Mouse (Mus musculus): Measurements from ENCODE around the gene Filip1.

DNA sequence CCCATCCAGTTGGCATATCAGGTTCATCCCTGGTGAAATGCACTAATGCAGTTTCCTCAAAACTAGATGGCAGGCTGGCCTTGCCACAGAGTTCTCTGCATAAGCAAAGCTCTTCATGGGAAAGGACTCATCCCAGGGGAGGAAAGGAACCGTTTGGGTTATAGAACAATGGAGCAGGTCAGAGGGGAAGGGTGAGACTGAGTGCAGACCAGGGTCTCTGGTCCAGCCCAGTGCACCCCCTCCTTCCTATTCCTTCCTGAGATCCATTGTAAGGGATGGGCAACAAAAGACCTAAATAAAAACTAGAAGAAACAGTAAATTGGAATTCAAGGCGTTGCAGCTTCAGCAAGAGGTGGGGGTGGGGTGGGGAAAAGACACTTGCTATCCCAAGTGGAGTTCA lies 140.1 kb downstream of the Filip1 start:
- TF ChIP-seq POLR2A (IDR thresholded peaks at IDR 0.05; ENCODE audit: low read depth, low read length) (no peak), CTCF (IDR thresholded peaks at IDR 0.05; ENCODE audit: extremely low read depth, insufficient read depth, insufficient read length, insufficient replicate concordance) (no peak)

Data from spleen, adult 2 months (tissue).